Mouse (Mus musculus) v-Abl transformed pro-B cells (cell line): ENCODE measurements around the gene Gm16181.

Experiments used
- in situ Hi-C, 2 experiments: fragments of 400-800 bp; cut with MboI; formaldehyde crosslinking; loops; one replicate each; pipeline ENCODE4 v1.15.1; 2025; ENCODE audit not compliant: unreplicated experiment in 2 of 2

Gm16181 gene

DNA sequence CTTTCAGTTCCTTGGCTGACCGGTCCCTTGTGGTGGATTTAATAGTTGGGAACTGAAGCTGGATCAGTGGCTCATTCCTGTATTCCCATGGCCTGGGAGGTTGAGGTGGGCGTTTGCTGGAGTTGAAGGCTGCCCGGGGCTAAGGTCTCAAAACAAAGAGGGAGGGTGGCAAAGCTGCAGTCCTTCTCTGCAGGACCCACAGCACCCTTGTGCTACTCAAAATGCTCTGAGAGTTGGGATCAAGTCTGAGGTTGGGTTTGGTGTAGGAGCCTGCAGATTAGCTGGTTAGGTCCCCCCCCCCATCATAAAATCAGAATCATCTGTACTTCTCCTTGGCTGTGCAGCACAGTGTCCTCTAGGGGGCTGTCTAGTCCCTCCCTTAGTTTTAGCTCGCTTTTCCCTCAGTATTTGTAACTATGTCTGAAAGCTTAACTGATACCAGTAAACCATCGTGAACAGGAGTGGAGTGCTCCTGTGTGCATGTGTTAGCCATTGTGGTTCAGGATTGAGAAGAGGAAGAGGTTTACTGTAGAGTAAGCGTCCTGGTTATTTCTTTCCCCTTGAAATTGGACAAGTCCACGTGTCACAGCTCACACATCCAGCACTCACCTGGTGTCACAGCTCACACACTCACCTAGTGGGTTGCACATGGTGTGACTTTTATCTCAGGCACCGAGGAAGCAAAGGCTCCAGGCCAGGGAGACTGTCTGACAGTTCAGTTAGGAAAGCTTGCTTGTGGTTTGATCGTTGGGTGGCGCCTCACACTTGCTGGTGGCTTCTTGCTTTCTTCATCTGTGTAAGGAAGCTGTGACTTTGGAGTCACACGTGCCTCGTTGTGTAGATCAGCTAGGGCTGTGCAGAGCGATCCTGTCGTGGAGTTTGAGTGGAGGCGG lies 25.3 kb downstream of the Gm16181 start:
- in situ Hi-C loops = no loop called here

DNA sequence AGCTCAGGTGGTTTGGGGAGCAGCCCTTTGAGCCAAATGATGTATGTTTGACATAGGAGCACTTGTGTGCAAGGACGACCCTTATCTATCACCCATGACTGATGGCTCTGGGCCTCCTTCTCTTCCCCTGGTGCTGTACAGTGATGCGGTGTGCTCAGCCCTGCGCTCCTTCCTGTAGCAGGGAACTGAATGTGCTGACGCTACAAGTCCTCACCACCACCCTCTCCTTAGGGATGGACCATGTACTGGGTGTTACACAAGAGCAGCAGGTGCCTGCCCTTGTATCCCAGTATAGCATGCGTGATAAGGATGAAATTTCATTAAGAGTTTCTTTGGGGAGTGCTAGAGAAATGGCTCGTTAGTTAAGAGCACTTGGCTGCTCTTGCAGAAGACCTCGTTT lies 26.5 kb downstream of the Gm16181 start:
- in situ Hi-C loops = no loop called here

DNA sequence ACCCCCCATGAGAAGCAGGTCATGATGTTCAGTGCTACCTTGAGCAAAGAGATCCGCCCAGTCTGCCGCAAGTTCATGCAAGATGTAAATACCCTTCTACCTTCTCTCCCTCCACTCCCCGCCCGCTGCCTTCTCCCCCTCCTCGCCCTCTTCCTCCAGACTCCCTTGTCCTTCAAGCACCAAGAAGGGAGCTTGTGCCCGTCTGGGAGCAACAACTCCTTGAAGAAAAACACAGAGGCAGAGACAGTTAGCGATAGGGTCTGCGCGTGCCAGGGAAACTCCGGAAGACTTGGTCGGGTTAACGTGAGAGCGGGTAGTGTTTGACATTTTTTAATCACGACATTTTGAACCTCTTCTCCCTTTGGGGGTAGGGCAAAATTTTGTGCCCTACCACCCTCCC lies 28.4 kb downstream of the Gm16181 start:
- in situ Hi-C loops = no loop called here

DNA sequence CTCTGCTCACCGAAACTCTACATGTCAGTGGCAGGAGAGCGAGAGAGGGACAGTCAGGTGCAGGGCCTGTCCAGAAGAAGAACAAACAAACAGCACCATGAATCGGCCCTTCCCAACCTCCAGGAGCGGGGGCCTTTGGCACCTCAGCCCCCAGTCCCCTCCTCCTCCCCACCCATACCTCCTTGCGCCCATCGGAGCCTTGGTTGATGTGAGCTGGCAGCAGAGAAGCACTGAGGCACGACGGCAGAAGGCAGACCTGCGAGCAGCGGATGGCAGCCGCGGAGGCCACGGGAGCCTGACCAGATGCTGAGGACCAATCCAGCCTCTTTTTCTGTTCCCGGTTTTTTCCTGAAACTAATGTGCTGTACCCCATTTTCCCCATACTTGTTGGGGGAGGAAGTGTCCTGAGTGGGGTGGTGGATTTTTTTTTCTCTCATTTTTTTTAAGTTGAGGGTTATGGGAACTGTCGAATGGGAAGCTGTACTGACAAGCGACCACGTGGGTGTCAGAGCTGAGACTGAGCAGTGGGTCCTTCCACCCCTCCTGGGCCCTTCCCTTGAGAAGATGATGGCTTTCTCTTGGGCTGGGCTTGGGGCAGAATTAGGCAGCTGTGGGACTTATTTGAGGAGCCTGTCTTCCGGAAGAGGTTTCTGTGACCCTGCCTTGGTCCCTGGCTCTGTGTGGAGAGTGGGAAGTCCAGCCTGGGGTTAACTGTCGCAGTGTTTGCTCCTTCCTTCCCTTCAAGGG lies 29.0 kb downstream of the Gm16181 start:
- in situ Hi-C loops = no loop called here

DNA sequence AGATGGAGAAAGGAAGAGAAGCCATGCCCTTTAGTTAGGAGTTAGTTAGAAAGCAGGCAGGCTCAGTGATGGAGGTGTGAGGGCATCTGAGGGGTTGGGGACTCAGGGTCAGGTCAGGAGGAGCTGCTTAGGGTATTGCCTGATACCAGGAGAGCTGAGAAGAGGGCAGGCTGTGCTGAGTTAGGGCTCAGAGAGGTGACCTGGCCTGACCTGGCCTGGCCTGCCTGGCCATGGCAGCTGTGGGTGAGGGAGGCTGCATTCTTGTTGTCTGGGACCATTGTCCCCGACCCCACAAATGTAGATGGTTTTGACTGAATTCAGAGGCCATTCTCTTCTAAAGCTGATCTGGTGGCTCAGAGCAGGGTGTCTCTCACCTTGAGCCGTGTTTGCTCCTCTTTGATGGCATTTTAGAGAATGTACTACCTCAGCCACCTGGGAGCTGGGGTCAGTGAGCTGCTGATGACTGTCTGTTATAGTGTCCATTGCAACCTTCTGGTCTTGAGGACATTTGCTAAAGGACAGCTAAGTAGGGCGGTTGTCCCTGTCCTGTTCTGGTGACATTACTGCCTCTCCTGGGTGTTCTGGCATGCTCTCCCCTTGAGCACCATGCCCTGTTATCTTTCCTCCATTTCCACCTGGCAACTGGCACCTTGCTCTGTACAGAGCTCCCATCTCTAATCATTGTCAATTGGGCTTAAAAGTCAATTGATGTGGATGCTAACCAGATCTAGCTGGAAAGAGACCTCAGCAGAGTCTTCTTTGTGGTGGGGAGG lies 29.9 kb downstream of the Gm16181 start:
- in situ Hi-C loops = no loop called here

DNA sequence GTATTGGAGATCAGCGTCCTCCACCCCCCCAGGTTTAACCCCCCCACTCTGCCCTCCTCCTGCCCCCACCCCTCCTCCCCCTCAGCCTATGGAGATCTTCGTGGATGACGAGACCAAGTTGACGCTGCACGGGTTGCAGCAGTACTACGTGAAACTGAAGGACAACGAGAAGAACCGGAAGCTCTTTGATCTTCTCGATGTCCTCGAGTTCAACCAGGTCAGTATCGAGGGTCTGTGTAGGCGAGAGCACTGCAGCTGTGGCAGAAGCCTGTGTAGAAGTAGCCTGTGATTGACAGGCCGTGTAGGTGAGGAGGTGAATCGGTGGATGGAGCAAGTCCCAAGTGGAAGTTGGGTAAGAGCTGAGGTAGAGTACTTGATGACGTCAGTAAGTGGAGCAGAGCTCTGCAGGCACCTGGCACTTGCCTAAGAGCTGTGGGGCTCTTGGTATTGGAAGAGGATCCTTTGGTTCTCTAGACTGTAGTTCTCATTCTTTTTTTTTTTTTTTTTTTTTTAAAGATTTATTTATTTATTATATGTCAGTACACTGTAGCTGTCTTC lies 30.6 kb downstream of the Gm16181 start:
- in situ Hi-C loops = no loop called here

DNA sequence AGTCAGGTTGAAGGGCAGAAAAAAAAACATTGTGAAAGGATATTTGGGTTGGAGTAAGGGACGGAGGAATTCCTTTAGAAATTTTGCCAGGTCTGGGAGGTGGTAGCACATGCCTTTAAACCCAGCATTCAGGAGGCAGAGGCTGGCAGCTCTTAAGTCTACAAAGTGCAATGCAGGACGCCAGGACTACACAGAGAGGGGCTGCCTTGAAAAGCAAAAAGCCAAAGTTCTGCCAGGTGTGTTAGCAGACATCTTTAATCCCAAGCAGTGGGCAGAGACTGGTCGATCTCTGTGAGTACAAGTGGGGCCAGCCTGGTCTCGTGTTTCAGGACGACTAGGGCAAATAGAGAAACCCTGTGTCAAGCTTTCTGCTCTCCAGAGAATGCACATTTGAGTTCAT lies 31.3 kb downstream of the Gm16181 start:
- in situ Hi-C loops = no loop called here

DNA sequence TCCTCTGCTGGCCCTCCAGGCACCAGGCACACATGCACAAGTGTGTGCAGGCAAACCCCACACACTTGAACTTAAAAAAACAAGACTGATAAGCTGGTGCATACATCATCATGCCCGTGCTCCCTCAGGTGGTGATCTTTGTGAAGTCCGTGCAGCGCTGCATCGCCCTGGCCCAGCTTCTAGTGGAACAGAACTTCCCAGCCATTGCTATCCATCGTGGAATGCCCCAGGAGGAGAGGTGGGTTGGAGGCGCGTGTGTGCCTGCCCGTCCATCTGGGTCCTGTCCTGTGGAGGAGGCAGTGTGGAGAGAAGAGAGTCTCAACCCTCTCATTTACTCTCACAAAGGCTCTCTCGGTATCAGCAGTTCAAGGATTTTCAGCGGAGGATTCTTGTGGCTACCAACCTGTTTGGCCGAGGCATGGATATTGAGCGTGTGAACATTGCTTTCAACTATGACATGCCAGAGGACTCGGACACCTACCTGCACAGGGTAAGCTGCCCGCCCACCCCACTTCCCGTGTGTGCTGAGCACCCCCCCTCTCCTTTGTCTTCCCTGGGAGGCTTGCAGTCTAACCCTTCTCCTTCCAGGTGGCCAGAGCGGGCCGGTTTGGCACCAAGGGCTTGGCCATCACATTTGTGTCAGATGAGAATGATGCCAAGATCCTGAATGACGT lies 32.1 kb downstream of the Gm16181 start:
- in situ Hi-C loops = no loop called here

DNA sequence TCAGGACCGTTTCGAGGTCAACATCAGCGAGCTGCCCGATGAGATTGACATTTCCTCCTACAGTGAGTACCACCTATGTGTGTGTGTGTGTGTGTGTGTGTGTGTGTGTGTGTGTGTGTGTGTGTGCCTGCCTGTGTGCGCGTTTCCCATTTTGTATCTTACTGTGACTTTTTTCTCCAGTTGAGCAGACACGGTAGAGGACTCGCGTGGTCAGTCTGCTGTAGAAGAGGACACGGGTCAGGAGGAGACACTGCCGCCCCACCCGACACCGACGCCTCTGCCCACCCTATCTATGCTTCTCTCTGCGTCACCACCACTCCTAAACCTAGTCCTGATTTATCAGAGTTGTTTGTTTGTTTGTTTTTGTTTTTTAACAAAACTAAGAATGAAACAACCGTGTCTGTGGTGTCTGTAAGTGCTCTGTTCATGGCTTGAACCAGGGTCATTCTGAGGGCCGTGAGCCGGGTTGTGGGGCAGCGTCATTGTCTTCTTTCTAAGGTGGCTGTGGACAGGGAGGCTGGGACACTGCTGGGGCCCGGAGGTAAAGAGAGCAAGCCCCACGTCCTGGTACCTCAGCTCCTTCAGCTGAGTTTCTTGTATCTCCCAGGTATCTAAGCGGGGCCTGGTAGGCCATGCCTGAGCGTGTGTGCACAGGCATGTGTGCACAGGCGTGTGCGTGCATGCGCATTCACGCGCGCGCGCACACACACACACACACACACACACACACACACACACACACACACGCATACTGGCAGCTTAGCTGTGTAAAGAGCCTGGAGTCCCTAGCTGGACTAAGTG lies 32.9 kb downstream of the Gm16181 start:
- in situ Hi-C loops = no loop called here

DNA sequence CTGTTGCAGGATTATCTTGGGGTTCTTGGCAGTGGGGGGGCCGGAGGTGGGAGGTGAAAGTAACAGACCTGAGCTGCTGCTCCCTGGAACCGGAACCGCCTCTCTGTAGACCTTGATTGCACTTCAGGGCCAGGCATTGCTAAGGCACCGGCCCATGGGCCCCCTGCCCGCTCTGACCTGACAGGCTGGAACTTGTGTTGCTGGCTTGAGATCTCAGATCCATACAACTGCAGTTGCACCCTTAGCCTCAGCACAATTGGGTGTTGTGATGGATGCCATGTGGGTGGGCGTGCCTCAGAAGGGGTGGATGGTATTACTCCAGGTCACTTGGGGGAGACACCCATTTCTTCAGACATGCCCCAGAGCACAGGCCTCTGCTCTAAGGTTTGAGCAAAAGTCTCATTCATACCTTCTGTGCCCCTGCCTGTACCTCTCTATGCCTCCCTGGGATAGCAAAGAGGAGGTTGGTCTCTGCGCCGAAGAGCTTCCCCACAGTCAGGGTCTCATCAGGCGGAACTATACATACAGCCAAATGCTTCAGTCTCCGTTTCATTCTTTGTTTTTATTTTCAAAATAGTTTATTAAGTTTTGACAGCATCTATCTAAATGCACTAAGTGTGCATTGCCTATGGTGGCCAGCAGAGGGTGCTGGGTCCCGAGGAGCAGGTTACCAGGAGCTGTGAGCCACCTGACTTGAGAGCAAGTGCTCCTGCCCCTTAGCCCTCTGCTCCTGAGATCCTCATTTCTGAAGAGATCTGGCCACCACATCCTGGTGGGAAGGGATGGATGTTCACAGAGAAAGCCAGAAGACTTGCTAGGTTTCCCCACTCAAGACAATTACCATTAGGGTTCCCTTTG lies 33.8 kb downstream of the Gm16181 start:
- in situ Hi-C loops = loop anchor here (5.0 kb wide), 1 partner anchor 48 kb away; no protein-coding TSS in a partner anchor

DNA sequence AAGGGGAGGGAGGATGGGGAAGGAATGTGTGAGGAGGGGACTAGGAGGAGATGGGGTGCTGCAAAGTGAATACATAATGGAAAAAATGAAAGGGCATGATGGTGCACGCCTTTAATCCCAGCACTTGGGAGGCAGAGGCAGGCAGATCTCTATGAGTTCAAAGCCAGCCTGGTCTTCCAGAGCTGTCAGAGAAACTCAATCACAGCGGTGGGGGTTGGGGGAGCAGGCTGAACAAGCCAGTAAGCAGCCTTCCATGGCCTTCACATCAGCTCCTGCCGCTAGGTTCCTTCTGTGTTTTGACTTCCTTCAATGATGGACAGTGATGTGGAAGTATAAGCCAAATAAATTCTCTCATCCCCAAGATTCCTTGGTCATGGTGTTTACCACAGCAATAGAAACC lies 34.7 kb downstream of the Gm16181 start:
- in situ Hi-C loops = loop anchor here (5.0 kb wide), 1 partner anchor 47 kb away; no protein-coding TSS in a partner anchor

DNA sequence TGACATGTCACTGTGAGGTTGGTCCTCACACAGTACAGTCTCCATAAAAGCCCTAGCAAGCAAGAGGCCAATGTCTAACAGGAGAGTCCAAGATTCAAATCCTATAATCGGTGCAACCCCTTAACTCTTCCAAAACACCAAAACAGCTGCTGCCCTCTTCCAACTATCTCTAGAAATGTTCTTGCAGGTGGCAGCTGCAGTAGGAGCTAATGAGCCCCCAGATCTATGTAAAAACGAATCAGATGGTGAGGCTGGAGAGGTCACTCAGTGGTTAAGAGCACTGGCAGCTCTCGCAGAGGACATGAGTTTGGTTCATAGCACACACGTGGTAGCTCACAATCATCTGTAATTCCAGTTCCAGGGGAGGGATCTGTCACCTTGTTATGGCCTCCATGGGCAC lies 35.1 kb downstream of the Gm16181 start:
- in situ Hi-C loops = loop anchor here (5.0 kb wide), 1 partner anchor 47 kb away; no protein-coding TSS in a partner anchor

DNA sequence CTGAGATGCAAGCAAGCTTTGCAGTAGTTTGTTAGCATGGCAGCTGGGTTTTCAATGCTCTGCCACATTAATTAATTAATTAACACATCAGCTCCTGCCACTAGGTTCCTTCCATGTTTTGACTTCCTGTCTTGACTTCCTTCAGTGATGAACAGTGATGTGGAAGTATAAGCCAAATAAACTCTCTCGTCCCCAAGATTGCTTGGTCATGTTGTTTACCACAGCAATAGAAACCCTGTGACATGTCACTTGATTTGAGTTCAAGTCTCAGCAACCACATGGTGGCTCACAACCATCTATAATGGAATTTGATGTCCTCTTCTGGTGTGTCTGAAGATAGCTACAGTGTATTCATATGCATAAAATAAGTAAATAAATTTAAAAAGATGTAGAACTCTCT lies 36.7 kb downstream of the Gm16181 start:
- in situ Hi-C loops = loop anchor here (5.0 kb wide), 1 partner anchor 45 kb away; no protein-coding TSS in a partner anchor

DNA sequence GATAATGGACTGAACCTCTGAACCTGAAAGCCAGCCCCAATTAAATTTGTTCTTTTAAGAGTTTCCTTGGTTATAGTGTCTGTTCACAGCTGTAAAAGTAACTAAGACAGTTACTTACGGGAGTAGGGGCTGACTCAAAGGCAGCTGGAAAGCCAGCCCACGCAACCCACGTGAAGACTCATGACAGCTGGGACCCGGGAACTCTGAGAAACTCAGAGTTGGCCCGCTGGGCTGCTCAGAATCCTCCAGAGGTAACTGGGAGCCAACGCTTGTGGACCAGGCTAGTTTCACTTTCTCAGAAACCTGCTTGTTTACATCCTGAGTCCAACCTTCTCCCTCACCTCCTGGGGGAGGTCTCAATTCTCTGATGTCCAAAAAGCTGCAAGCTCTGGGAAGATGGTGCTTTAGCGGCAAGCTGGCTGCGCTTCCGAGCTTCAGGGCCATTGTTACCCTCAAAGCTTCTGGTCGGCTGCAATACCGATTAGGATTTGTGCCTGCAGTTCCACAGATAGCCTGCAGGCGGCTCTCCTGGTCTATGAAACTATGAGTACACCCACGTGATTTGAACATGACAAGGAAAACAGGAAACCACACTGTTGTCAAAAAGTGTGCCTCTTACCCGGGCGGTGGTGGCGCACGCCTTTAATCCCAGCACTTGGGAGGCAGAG lies 37.3 kb downstream of the Gm16181 start:
- in situ Hi-C loops = loop anchor here (5.0 kb wide), 1 partner anchor 44 kb away; no protein-coding TSS in a partner anchor

DNA sequence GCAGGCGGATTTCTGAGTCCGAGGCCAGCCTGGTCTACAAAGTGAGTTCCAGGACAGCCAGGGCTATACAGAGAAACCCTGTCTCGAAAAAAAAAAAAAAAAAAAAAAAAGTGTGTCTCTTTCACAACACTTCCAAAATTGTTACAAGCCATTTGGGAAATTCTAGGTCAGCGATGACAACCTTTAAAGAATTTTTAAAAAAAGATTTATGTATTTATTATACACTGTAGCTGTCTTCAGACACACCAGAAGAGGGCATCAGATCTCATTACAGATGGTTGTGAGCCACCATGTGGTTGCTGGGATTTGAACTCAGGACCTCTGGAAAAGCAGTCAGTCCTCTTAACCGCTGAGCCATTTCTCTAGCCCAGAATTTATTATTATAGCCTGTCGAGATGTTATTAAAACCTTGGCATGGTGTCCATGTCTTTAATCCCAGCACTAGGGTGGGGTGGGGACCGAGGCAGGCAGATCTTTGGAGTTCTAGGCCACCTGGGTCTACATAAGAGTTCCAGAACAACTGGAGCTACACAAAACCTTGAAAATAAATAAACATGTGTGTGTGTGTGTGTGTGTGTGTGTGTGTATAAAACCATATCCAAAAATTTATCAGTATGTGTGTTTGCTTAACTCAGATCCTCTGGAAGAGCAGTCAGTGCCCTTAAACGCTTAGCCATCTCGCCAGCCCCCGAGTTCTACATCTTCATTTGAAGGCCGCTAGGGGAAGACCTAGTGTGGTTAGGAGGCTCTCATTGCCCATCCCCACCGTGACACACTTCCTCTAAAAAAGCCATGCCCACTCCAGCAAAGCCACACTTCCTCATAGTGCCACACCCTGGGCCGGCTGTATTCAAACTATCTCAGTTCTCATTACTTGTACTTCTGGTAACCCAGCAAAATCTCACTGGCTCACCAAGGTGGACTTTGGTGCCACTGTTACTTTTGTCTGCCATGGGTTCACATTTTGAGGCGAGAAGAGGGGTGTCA lies 38.2 kb downstream of the Gm16181 start:
- in situ Hi-C loops = loop anchor here (5.0 kb wide), 1 partner anchor 44 kb away; no protein-coding TSS in a partner anchor

DNA sequence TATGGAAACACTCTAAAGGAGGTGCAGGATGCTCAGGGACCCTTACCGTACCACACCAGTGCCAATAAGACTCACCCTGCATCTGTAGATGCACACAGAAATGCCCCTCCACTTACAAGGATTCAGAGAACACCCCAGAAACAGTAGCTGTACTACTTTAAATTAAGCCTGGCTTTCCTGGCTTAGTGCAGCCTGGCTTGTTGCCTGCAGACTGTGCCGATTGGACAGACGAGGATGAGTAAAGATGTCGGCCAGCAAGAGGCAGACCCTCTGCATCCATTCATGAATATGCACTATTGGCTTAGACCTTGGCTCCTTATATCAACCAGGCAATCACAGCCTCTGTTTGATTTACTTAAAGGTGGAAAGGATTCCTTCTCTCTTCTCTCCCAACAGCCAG lies 39.0 kb downstream of the Gm16181 start:
- in situ Hi-C loops = loop anchor here (5.0 kb wide), 2 partner anchors 43 to 1257 kb away; partner anchors contain the start of gene H2-K1 (in 1 of the 2)
